Mouse (Mus musculus) urinary bladder, postnatal 4 days (tissue): ENCODE measurements at regions not wholly inside any gene's neighbourhood (a gene's known extent, or its start where the extent isn't known, plus 50 kb on each side); places are given as distances from the start of the nearest gene placed in this dataset.

Experiments used
- DNase-seq, 2 experiments: peaks; one replicate each; pipeline ENCODE4 v3.0.0; 2021 to 2022; ENCODE audit warnings: low spot score in 2 of 2

- no peak for DNase-seq
Observed at GRCm38 (mm10) chr11:31282136-31282535, 87.7 kb downstream of the Stc2 start.

GRCm38 (mm10) chr11:31248467-31248866, 66.2 kb upstream of the Gm17332 start:
- DNase-seq, result peak in 1 of 2 experiments; percentile 61
